Comparison of ENCODE assay signal across 11 mouse cellular contexts in genomic region chr12:87331908-87332307, GRCm38 (mm10). TPM values are rescaled to one million over a fixed set of nuclear protein-coding genes. Genes with fewer than 3 reads are reported as not detected.
"Had no signal": no experiment of that assay in that cellular context is flagged by ENCODE, and none has a peak within 500 bp of the region (broad histone marks: within the 10 kb centered on the region; RNA-seq: fewer than 3 reads in every experiment).

No protein-coding gene starts in this region.

- H3K4me3 ChIP-seq: intestine, embryonic 15.5 days; kidney, embryonic 15.5 days; limb, embryonic 10.5 days; liver, embryonic 15.5 days; midbrain, embryonic 13.5 days; stomach, embryonic 15.5 days had no signal

- DNase-seq: lung, adult 2 months; lung, postnatal 36 days; right cerebral cortex, postnatal 14 days; thymus, postnatal 4 days had no signal

- H3K27ac ChIP-seq: intestine, embryonic 15.5 days; kidney, embryonic 15.5 days; limb, embryonic 10.5 days; midbrain, embryonic 13.5 days; stomach, embryonic 15.5 days had no signal

- H3K36me3 ChIP-seq: intestine, embryonic 15.5 days; midbrain, embryonic 13.5 days; stomach, embryonic 15.5 days had no signal

RNA-seq across cellular contexts. Expression of gene Ism2, which starts 32.4 kb away (rescaled TPM):
- total RNA-seq: neutrophil, adult 5-6 weeks had no signal
